Mouse (Mus musculus) liver, embryonic 14.5 days (tissue): ENCODE results near the gene Heatr6. TPM values are rescaled to one million over a fixed set of nuclear protein-coding genes. Genes with fewer than 3 reads are reported as not detected.

Experiments
- ATAC-seq: fragments of 200-750 bp; cut with Nextera tagmentation; 2 replicates; pipeline ENCODE4 v1.8.0; 2017; ENCODE audit warnings: moderate number of reproducible peaks, mild to moderate bottlenecking, moderate library complexity; ENCODE audit not compliant: insufficient read depth
- DNase-seq, 3 experiments: peaks; one replicate each; pipeline ENCODE4 v3.0.0-alpha.2; 2012 to 2013; ENCODE audit warnings: low read depth in 3 of 3, low spot score in 3 of 3
- H3K27ac ChIP-seq: fragments of 300-500 bp; sonication (generic); 2 replicates; pipeline ENCODE4 v1.5.1; 2014; ENCODE audit warnings: moderate library complexity, mild to moderate bottlenecking, control low read depth, inconsistent platforms
- H3K27me3 ChIP-seq: fragments of 300-500 bp; sonication (generic); 2 replicates; pipeline ENCODE4 v1.6.1; 2014; ENCODE audit warnings: mild to moderate bottlenecking, low read length, moderate library complexity; ENCODE audit not compliant: control insufficient read depth, insufficient read depth
- H3K36me3 ChIP-seq: fragments of 300-500 bp; sonication (generic); replicated peaks from 2 replicates; pipeline ENCODE4 v1.6.1; 2014; ENCODE audit warnings: low read depth; ENCODE audit not compliant: control insufficient read depth, insufficient read depth
- H3K4me1 ChIP-seq, 2 experiments: fragments of 200-500 bp in 1 of 2; fragments of 300-500 bp in 1 of 2; sonication (generic) in 1 of 2; replicated peaks; 2 replicates each; pipeline ENCODE4 v1.6.1; 2012 to 2014; ENCODE audit warnings: antibody characterized with exemption in 1 of 2, inconsistent platforms in 1 of 2, low read length in 1 of 2; ENCODE audit not compliant: control insufficient read depth in 2 of 2, insufficient read depth in 2 of 2
- H3K4me2 ChIP-seq: fragments of 300-500 bp; sonication (generic); 2 replicates; pipeline ENCODE4 v1.6.1; 2014; ENCODE audit warnings: low read depth, mild to moderate bottlenecking, control low read depth, moderate library complexity
- H3K4me3 ChIP-seq, 2 experiments: fragments of 200-500 bp in 1 of 2; fragments of 300-500 bp in 1 of 2; sonication (generic) in 1 of 2; 2 replicates each; pipeline ENCODE4 v1.5.1; 2012 to 2014; ENCODE audit warnings: low read depth in 2 of 2, low read length in 2 of 2, mild to moderate bottlenecking in 2 of 2, control low read depth in 1 of 2, inconsistent platforms in 1 of 2, moderate library complexity in 1 of 2; ENCODE audit not compliant: insufficient read depth in 1 of 2
- H3K9ac ChIP-seq: fragments of 300-500 bp; sonication (generic); replicated peaks from 2 replicates; pipeline ENCODE4 v1.6.1; 2014; ENCODE audit warnings: mild to moderate bottlenecking, control low read depth, moderate library complexity
- H3K9me3 ChIP-seq: fragments of 300-500 bp; sonication (generic); 2 replicates; pipeline ENCODE4 v1.6.1; 2016; ENCODE audit warnings: low read length, mixed read lengths; ENCODE audit not compliant: control insufficient read depth
- CTCF ChIP-seq: IDR thresholded peaks from 2 replicates; pipeline ENCODE4 v1.5.1; 2016; ENCODE audit warnings: antibody characterized with exemption, low read depth, control low read depth
- EP300 ChIP-seq: IDR thresholded peaks from 2 replicates; pipeline ENCODE4 v1.6.1; 2016; ENCODE audit warnings: antibody characterized with exemption, low read depth
- WGBS: fragments of 180-500 bp; shearing (Covaris S2); extraction: QIAGEN DNeasy Blood & Tissue Kit; methylation state at CpG from one replicate; pipeline ENCODE4 v1.1.7; 2014; ENCODE audit not compliant: insufficient replicate concordance; 5-methylcytosine and 5-hydroxymethylcytosine counted together
- polyA plus RNA-seq, 2 experiments: library from polyadenylated mRNA; depleted of rRNA in 1 of 2; stranded (reverse) in 1 of 2; unstranded in 1 of 2; fragments of >200 nt; fragmentation: Nextera tagmentation in 1 of 2; extraction: Ambion mirVana in 1 of 2; gene quantifications; 2 replicates each; pipeline versions ENCODE4 v1.2.1 to v1.2.3; 2012 to 2014

Heatr6 gene
- polyA plus RNA-seq, 2 experiments = 3.8 to 5.6 TPM

GRCm38 (mm10) chr11:83788331-83788730 is 34.8 kb downstream of the Heatr6 start:
- no peak overlapping the region for H3K9ac ChIP-seq
- WGBS = 59% methylated on average over 8 of the region's 8 CpGs
- no peak overlapping the region for H3K4me3 ChIP-seq
- ATAC-seq = no peak
- no peak overlapping the region for H3K27ac ChIP-seq
- no peaks in the 10 kb centered on the region for H3K36me3 ChIP-seq
- no peaks in the 10 kb centered on the region for H3K4me1 ChIP-seq
- TF ChIP-seq EP300 = no peak
- TF ChIP-seq CTCF = no peak
- H3K4me2 ChIP-seq = no peak overlapping the region
- DNase-seq = no peak
- no peaks in the 10 kb centered on the region for H3K27me3 ChIP-seq
- no peaks in the 10 kb centered on the region for H3K9me3 ChIP-seq

GRCm38 (mm10) chr11:83789259-83789658 is 35.8 kb downstream of the Heatr6 start:
- Histone ChIP-seq H3K4me2 (no peak overlapping the region), H3K27ac (no peak overlapping the region), H3K36me3 (no peaks in the 10 kb centered on the region), H3K9me3 (no peaks in the 10 kb centered on the region), H3K4me3 (no peak overlapping the region), H3K9ac (no peak overlapping the region), H3K4me1 (no peaks in the 10 kb centered on the region), H3K27me3 (no peaks in the 10 kb centered on the region)
- TF ChIP-seq EP300 (no peak), CTCF (no peak)
- 20% methylated on average over 13 of the region's 13 CpGs for WGBS
- DNase-seq (peak in 2 of 3 experiments; percentile 16 to 41), ATAC-seq (no peak)

GRCm38 (mm10) chr11:83791133-83791532 is 37.6 kb downstream of the Heatr6 start:
- no peak overlapping the region for H3K4me2 ChIP-seq
- H3K36me3 ChIP-seq = no peaks in the 10 kb centered on the region
- no peak for DNase-seq
- no peaks in the 10 kb centered on the region for H3K9me3 ChIP-seq
- no peaks in the 10 kb centered on the region for H3K4me1 ChIP-seq
- H3K27me3 ChIP-seq = no peaks in the 10 kb centered on the region
- no peak overlapping the region for H3K4me3 ChIP-seq
- no peak for ATAC-seq
- TF ChIP-seq EP300 (no peak), CTCF (no peak)
- 51% methylated on average over 4 of the region's 4 CpGs for WGBS
- H3K9ac ChIP-seq = no peak overlapping the region
- H3K27ac ChIP-seq = no peak overlapping the region

GRCm38 (mm10) chr11:83792316-83792914 is 38.9 kb downstream of the Heatr6 start:
- Histone ChIP-seq H3K27ac (no peak overlapping the region), H3K4me3 (no peak overlapping the region), H3K9ac (no peak overlapping the region), H3K27me3 (no peaks in the 10 kb centered on the region), H3K4me2 (no peak overlapping the region), H3K9me3 (no peaks in the 10 kb centered on the region), H3K4me1 (no peaks in the 10 kb centered on the region), H3K36me3 (no peaks in the 10 kb centered on the region)
- TF ChIP-seq EP300 (no peak), CTCF (no peak)
- no peak for DNase-seq
- WGBS = 63% methylated on average over 12 of the region's 12 CpGs
- ATAC-seq = no peak

- Histone ChIP-seq H3K4me1 (no peaks in the 10 kb centered on the region), H3K9ac (no peak overlapping the region), H3K4me3 (no peak overlapping the region), H3K36me3 (no peaks in the 10 kb centered on the region), H3K27ac (no peak overlapping the region), H3K27me3 (no peaks in the 10 kb centered on the region), H3K9me3 (no peaks in the 10 kb centered on the region), H3K4me2 (no peak overlapping the region)
- DNase-seq (no peak), ATAC-seq (no peak)
- no peak for TF ChIP-seq EP300
- no peak for TF ChIP-seq CTCF
- 66% methylated on average over 14 of the region's 14 CpGs for WGBS
These were observed 39.8 kb downstream of the Heatr6 start for GRCm38 (mm10) chr11:83793264-83793663.
